Mouse (Mus musculus): Measurements from ENCODE around the gene Gm11444.

GRCm38 (mm10) chr11:85811229-85811628 is 38.9 kb downstream of the Gm11444 start:
- no peak for TF ChIP-seq CTCF (IDR thresholded peaks at IDR 0.05; ENCODE audit: control insufficient read depth, insufficient read depth, insufficient replicate concordance, low read depth, low read length)
- TF ChIP-seq POLR2A (IDR thresholded peaks at IDR 0.05; ENCODE audit: control insufficient read depth, low read depth, low read length): no peak

Measured in testis, adult 2 months (tissue).